Mouse (Mus musculus): ENCODE results near the gene Tjp3. TPM values are rescaled to one million over a fixed set of nuclear protein-coding genes. Genes with fewer than 3 reads are reported as not detected.

The Tjp3 gene
- total RNA-seq, 1 experiment = 5.2 TPM

DNA sequence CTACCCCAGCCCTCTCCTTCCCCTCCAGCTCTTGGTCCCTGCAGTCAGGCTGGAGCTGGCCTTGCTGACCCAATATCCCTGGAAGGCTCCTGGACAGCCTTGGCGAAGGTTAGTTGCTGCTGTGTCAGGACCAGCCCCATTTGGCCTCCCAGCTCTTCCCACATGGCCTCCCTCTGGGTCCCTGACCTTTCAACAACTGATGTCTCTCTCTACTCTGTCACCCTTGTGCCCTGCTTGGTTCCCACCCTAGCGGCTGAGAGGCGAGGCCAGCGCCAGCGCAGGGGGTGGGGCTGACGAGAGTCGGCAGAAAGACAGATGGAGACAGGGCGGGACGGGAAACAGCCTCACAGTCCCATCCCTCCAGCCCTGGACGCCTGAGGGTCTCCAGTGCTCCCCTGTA, 37.0 kb upstream of the Tjp3 start, which contains the start of gene Tbxa2r:
Gene Tbxa2r (plus strand): TSS at position 346 of the 400 bp plus-strand sequence.
- Histone ChIP-seq H3K9ac (ENCODE audit: insufficient read depth, low read depth, low read length, poor library complexity, severe bottlenecking) (no peak within 1 kb of the TSS), H3K27ac (ENCODE audit: insufficient read depth, low read depth, low read length, poor library complexity, severe bottlenecking) (no peak within 1 kb of the TSS), H3K9me3 (ENCODE audit: control insufficient read depth, insufficient read depth, low read depth, low read length) (no peaks in the 10 kb centered on the region), H3K4me3 (ENCODE audit: insufficient read depth in 1 of 2, low read depth in 1 of 2, low read length in 2 of 2, poor library complexity in 1 of 2, severe bottlenecking in 1 of 2) (no peak within 1 kb of the TSS), H3K36me3 (ENCODE audit: control insufficient read depth, insufficient read depth, low read length, poor library complexity, severe bottlenecking) (peaks cover 39% of the 10 kb centered on the region), H3K4me1 (ENCODE audit: control insufficient read depth in 2 of 2, insufficient read depth in 2 of 2, low read length in 2 of 2, poor library complexity in 1 of 2) (peaks cover 5 to 27% of the 10 kb centered on the region in 2 experiments; a peak in 3 of 4 replicates)
- no peak for DNase-seq (ENCODE audit: low read depth, low spot score)
- in situ Hi-C loops (cut with MboI; ENCODE audit: low sequenced_read_pairs in 2 of 2, unreplicated experiment in 2 of 2) = no loop called here
- TF ChIP-seq ZNF384 (IDR thresholded peaks at IDR 0.05; ENCODE audit: low read depth, low read length) (no peak), CHD2 (IDR thresholded peaks at IDR 0.05; ENCODE audit: low read depth, low read length) (no peak), HCFC1 (IDR thresholded peaks at IDR 0.05; ENCODE audit: borderline replicate concordance, insufficient read depth, low read length) (no peak), ZC3H11A (IDR thresholded peaks at IDR 0.05; ENCODE audit: borderline replicate concordance, low read depth, low read length) (no peak), MAFK (IDR thresholded peaks at IDR 0.05; ENCODE audit: insufficient read depth, low read depth, low read length) (no peak)

DNA sequence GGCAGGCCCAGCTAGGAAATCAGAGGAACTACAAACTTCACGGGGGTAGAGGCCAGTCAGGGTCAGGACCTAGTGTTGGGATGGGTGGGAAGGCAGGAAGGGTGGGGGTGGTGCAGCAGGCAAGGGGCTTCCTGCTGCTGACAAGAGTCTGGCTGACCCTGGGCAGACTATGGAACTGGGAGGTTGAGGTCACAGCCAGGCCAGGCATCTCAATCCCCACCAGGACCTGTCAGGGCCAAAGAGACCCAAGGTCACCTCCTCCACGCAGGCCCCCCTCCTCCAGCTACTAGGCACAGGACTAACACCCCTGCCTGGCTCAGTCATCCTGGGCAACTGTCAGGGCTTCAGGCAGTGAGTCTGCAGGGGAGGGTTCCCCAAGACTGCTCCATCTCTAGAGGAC, 36.6 kb upstream of the Tjp3 start:
- no peak for DNase-seq (ENCODE audit: low read depth, low spot score)
- peaks cover 5 to 27% of the 10 kb centered on the region in 2 experiments; a peak in 3 of 4 replicates for H3K4me1 ChIP-seq (ENCODE audit: control insufficient read depth in 2 of 2, insufficient read depth in 2 of 2, low read length in 2 of 2, poor library complexity in 1 of 2)
- H3K9ac ChIP-seq (ENCODE audit: insufficient read depth, low read depth, low read length, poor library complexity, severe bottlenecking) = no peak overlapping the region
- peaks cover 44% of the 10 kb centered on the region for H3K36me3 ChIP-seq (ENCODE audit: control insufficient read depth, insufficient read depth, low read length, poor library complexity, severe bottlenecking)
- H3K4me3 ChIP-seq (ENCODE audit: insufficient read depth in 1 of 2, low read depth in 1 of 2, low read length in 2 of 2, poor library complexity in 1 of 2, severe bottlenecking in 1 of 2) = no peak overlapping the region
- in situ Hi-C loops (cut with MboI; ENCODE audit: low sequenced_read_pairs in 2 of 2, unreplicated experiment in 2 of 2) = no loop called here
- TF ChIP-seq MAFK (IDR thresholded peaks at IDR 0.05; ENCODE audit: insufficient read depth, low read depth, low read length) (no peak), CHD2 (IDR thresholded peaks at IDR 0.05; ENCODE audit: low read depth, low read length) (no peak), HCFC1 (IDR thresholded peaks at IDR 0.05; ENCODE audit: borderline replicate concordance, insufficient read depth, low read length) (no peak), ZC3H11A (IDR thresholded peaks at IDR 0.05; ENCODE audit: borderline replicate concordance, low read depth, low read length) (no peak), ZNF384 (IDR thresholded peaks at IDR 0.05; ENCODE audit: low read depth, low read length) (no peak)
- H3K9me3 ChIP-seq (ENCODE audit: control insufficient read depth, insufficient read depth, low read depth, low read length) = no peaks in the 10 kb centered on the region
- no peak overlapping the region for H3K27ac ChIP-seq (ENCODE audit: insufficient read depth, low read depth, low read length, poor library complexity, severe bottlenecking)

- Histone ChIP-seq H3K9me3 (ENCODE audit: control insufficient read depth, insufficient read depth, low read depth, low read length) (no peaks in the 10 kb centered on the region), H3K9ac (ENCODE audit: insufficient read depth, low read depth, low read length, poor library complexity, severe bottlenecking) (no peak overlapping the region), H3K36me3 (ENCODE audit: control insufficient read depth, insufficient read depth, low read length, poor library complexity, severe bottlenecking) (peaks cover 51% of the 10 kb centered on the region), H3K4me1 (ENCODE audit: control insufficient read depth in 2 of 2, insufficient read depth in 2 of 2, low read length in 2 of 2, poor library complexity in 1 of 2) (peaks cover 5 to 27% of the 10 kb centered on the region in 2 experiments; a peak in 3 of 4 replicates), H3K4me3 (ENCODE audit: insufficient read depth in 1 of 2, low read depth in 1 of 2, low read length in 2 of 2, poor library complexity in 1 of 2, severe bottlenecking in 1 of 2) (no peak overlapping the region), H3K27ac (ENCODE audit: insufficient read depth, low read depth, low read length, poor library complexity, severe bottlenecking) (no peak overlapping the region)
- no peak for TF ChIP-seq ZC3H11A (IDR thresholded peaks at IDR 0.05; ENCODE audit: borderline replicate concordance, low read depth, low read length)
- no peak for TF ChIP-seq HCFC1 (IDR thresholded peaks at IDR 0.05; ENCODE audit: borderline replicate concordance, insufficient read depth, low read length)
- TF ChIP-seq CHD2 (IDR thresholded peaks at IDR 0.05; ENCODE audit: low read depth, low read length) = no peak
- TF ChIP-seq MAFK (IDR thresholded peaks at IDR 0.05; ENCODE audit: insufficient read depth, low read depth, low read length) = no peak
- no peak for DNase-seq (ENCODE audit: low read depth, low spot score)
- in situ Hi-C loops (cut with MboI; ENCODE audit: low sequenced_read_pairs in 2 of 2, unreplicated experiment in 2 of 2) = no loop called here
Observed at GRCm38 (mm10) chr10:81326858-81327257, 35.5 kb upstream of the Tjp3 start.

- no peaks in the 10 kb centered on the region for H3K9me3 ChIP-seq (ENCODE audit: control insufficient read depth, insufficient read depth, low read depth, low read length)
- H3K9ac ChIP-seq (ENCODE audit: insufficient read depth, low read depth, low read length, poor library complexity, severe bottlenecking) = no peak overlapping the region
- H3K4me3 ChIP-seq (ENCODE audit: insufficient read depth in 1 of 2, low read depth in 1 of 2, low read length in 2 of 2, poor library complexity in 1 of 2, severe bottlenecking in 1 of 2) = no peak overlapping the region; a peak in 1 of 4 replicates
- DNase-seq (ENCODE audit: low read depth, low spot score) = no peak
- H3K36me3 ChIP-seq (ENCODE audit: control insufficient read depth, insufficient read depth, low read length, poor library complexity, severe bottlenecking) = peaks cover 51% of the 10 kb centered on the region
- no peak overlapping the region for H3K27ac ChIP-seq (ENCODE audit: insufficient read depth, low read depth, low read length, poor library complexity, severe bottlenecking)
- peaks cover 5 to 25% of the 10 kb centered on the region in 2 experiments; a peak in 3 of 4 replicates for H3K4me1 ChIP-seq (ENCODE audit: control insufficient read depth in 2 of 2, insufficient read depth in 2 of 2, low read length in 2 of 2, poor library complexity in 1 of 2)
- in situ Hi-C loops (cut with MboI; ENCODE audit: low sequenced_read_pairs in 2 of 2, unreplicated experiment in 2 of 2) = no loop called here
- TF ChIP-seq ZNF384 (IDR thresholded peaks at IDR 0.05; ENCODE audit: low read depth, low read length) = no peak
- no peak for TF ChIP-seq HCFC1 (IDR thresholded peaks at IDR 0.05; ENCODE audit: borderline replicate concordance, insufficient read depth, low read length)
- TF ChIP-seq MAFK (IDR thresholded peaks at IDR 0.05; ENCODE audit: insufficient read depth, low read depth, low read length) = no peak
- TF ChIP-seq CHD2 (IDR thresholded peaks at IDR 0.05; ENCODE audit: low read depth, low read length) = no peak
- TF ChIP-seq ZC3H11A (IDR thresholded peaks at IDR 0.05; ENCODE audit: borderline replicate concordance, low read depth, low read length) = no peak
Observed at GRCm38 (mm10) chr10:81325781-81326180, 34.4 kb upstream of the Tjp3 start.
